Mouse (Mus musculus): Measurements from ENCODE around the gene Agr3.

DNA sequence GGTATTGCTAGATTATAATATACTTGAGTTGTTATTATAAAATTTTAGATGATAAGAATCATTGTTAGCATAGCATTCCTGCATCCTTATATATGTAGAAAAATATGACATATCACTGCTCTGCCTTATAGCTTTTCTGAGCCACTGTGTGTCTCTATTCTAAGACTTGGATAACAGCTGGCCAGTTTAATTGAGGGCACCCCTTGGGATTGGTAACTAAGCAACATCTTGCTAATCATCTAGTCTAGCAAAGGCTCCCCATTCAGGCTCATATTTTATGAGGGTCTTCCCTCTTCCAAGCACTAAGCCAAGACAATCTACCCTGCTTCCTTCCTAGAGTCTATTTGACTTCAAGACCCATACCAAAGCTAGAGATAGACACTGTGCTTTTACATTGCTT is 68.7 kb downstream of the Agr3 start:
- TF ChIP-seq POLR2A (IDR thresholded peaks at IDR 0.05; ENCODE audit: low read depth, low read length): no peak
- TF ChIP-seq CTCF (conservative IDR thresholded peaks at IDR 0.05; ENCODE audit: insufficient read depth, insufficient read length, low read depth, low read length): no peak
